Mouse (Mus musculus): ENCODE results near the gene Pigw. TPM values are rescaled to one million over a fixed set of nuclear protein-coding genes. Genes with fewer than 3 reads are reported as not detected.

Pigw gene
- polyA plus RNA-seq, 1 experiment from 2014 or later, result 12.2 TPM

- no peak for TF ChIP-seq CTCF (IDR thresholded peaks at IDR 0.05)
- ATAC-seq, result no peak
- ChIA-PET POLR2A (interaction anchor here (0.8 to 3.1 kb wide), 2 partner anchors 9 to 10 kb away, joined by 3 to 16 read pairs; partner anchors contain the start of gene Mrm1), CTCF (interaction anchor here (1.7 kb wide), 1 partner anchor 9 kb away, joined by 11 read pairs; the partner anchor contains the start of gene Mrm1)
- H3K27me3 ChIP-seq, result no peaks in the 10 kb centered on the region
- in situ Hi-C loops (cut with MboI; ENCODE audit: low pct_unique_long_range_greater_than_20kb), result loop anchor here (25.0 kb wide), 1 partner anchor 1041 kb away; no protein-coding TSS in a partner anchor
- DNase-seq (ENCODE audit: low read depth, low spot score), result no peak
Measured at GRCm38 (mm10) chr11:84827901-84828503, 52.1 kb downstream of the Pigw start.

GRCm38 (mm10) chr11:84827492-84827891 is 52.6 kb downstream of the Pigw start:
- no peak for TF ChIP-seq CTCF (IDR thresholded peaks at IDR 0.05)
- no peak for ATAC-seq
- in situ Hi-C loops (cut with MboI; ENCODE audit: low pct_unique_long_range_greater_than_20kb), result loop anchor here (25.0 kb wide), 1 partner anchor 1040 kb away; no protein-coding TSS in a partner anchor
- DNase-seq (ENCODE audit: low read depth, low spot score), result no peak
- ChIA-PET POLR2A (interaction anchor here (3.1 kb wide), 1 partner anchor 8 kb away, joined by 16 read pairs; the partner anchor contains the start of gene Mrm1), CTCF (interaction anchor here (1.7 kb wide), 1 partner anchor 8 kb away, joined by 11 read pairs; the partner anchor contains the start of gene Mrm1)
- H3K27me3 ChIP-seq, result no peaks in the 10 kb centered on the region

Other genes starting within 250 kb of the Pigw start
- gene Mrm1, start 60.8 kb downstream of the Pigw start, polyA plus RNA-seq (2021), result 16.7 TPM
- gene Dhrs11, start 51.3 kb downstream of the Pigw start, polyA plus RNA-seq (2021), result 33.2 TPM
- 100 TPM for gene Ggnbp2, start 9.5 kb downstream of the Pigw start, polyA plus RNA-seq (2021)
- gene Myo19, start 137 bp downstream of the Pigw start, polyA plus RNA-seq (2021), result 27.3 TPM
- 18.7 TPM for gene Znhit3, start 36.1 kb upstream of the Pigw start, polyA plus RNA-seq (2021)
- not detected for gene Car4, start 77.5 kb upstream of the Pigw start, polyA plus RNA-seq (2021)

Measured in Patski (cell line).